Mouse (Mus musculus) activated CD4-positive, CD25-positive, alpha-beta regulatory T cell, adult 4 months (primary cell): ENCODE results near the gene Lipc. TPM values are rescaled to one million over a fixed set of nuclear protein-coding genes. Genes with fewer than 3 reads are reported as not detected.
"Not testable (repeated sequence)": the region's sequence is repeated elsewhere in the genome, so short reads cannot be mapped to it uniquely, and the experiment has no call there.

Experiments used
- ATAC-seq: one replicate; pipeline ENCODE4 v1.8.0; 2017
- polyA plus RNA-seq, 2 experiments: library from polyadenylated mRNA; unstranded; fragments of 100-300 nt; shearing (Covaris generic); gene quantifications; one replicate each; pipeline ENCODE4 v1.2.1; 2017

Gene Lipc
- polyA plus RNA-seq, 2 experiments from 2014 or later: 0.37 TPM; not detected in 1

- no peak for ATAC-seq
These were observed 97.1 kb downstream of the Lipc start for GRCm38 (mm10) chr9:70854950-70855349.

GRCm38 (mm10) chr9:70853081-70853480 lies 98.9 kb downstream of the Lipc start:
- ATAC-seq: not testable (repeated sequence)

DNA sequence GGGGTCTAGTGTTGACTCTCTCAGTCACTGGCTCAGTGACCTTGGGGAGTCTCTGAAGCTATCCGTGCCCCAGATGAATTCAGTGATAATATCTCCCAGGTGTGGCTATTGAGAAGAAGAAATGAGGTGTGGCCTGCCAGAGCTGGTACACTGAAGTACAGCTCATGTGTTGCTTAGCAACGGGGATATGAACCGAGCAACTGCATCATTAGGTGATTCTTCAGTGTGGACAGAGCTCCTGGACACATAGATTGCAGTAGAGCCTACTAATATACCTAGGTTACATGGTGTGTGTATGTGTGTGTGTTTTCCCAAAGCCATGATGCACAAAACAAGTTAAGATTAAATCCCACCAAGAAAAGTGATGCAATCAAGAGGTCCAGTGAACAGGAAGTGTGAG lies 100.5 kb downstream of the Lipc start:
- ATAC-seq: no peak

DNA sequence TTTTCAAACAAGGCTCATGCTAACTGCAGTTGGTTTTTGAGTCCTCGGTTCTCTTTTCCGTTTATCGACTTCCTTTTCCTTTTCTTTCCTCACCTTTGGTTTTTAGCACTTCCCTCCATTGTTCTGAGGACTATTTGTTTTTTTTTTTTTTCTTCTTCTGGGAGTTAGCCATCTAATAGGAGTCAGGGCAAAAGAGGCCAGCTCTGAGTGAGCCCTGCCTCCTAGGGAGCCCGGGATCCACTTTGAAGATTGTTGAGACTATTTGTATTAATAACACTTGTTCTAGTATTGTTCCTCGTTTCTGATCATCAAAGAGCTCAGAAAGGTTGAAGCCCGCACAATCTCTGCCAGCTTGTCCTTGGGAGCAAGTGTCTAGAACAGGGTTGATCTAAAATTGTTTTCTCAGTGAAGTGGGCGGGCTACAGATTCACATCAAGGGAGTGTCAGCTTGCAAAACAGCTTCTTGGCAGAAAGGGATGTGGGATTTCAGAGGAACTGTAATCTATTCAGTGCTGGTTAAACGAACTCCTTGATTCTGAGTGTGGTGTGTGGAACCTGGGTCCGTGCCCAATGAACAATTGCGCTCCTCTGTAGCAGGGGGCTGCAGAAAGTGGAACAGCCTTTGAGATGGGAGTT lies 103.8 kb downstream of the Lipc start:
- ATAC-seq: no peak

- ATAC-seq: no peak
These were observed 104.4 kb downstream of the Lipc start for GRCm38 (mm10) chr9:70847627-70848051.

- ATAC-seq: no peak
These were observed 108.8 kb downstream of the Lipc start for GRCm38 (mm10) chr9:70843270-70843669.

- no peak for ATAC-seq
These were observed 109.6 kb downstream of the Lipc start for GRCm38 (mm10) chr9:70842300-70842941.

DNA sequence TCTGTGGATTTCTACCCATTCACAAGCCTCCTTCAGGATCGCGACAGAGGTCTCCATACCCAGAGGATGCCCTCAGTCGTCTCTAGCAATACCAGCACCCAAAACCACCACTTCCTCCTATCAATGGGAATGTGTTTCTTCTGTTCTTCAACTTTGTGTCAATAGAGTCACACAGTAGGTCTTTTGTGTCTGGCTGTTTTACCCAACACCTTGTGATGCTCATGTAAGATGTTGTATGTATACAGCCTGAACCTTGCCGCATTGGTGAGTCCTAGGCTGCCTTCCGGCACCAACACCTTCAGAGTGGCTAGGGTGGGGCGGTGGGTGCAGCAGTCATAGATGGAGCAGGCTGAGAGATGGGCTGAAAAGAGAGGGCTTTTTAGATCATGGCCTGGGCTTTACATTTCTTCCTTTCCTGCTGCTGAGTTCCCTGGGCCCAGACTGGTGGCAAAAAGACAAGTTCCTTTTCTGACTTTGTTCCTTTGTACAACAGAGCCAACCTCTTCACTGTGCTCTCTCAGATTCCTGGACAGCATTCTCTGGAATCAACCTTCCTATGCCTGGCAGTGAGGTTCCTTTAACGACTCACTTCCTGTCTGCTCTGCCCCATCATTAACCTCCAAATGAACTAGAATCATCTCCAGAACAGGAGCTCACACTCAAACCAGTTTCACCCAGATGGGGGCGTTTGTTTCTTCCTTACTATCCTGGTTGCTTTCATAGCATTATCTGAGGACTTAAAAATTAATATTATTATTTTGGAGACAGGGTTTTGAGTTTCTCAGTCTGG lies 110.4 kb downstream of the Lipc start:
- no peak for ATAC-seq

GRCm38 (mm10) chr9:70840861-70841341 lies 111.1 kb downstream of the Lipc start:
- ATAC-seq: no peak

DNA sequence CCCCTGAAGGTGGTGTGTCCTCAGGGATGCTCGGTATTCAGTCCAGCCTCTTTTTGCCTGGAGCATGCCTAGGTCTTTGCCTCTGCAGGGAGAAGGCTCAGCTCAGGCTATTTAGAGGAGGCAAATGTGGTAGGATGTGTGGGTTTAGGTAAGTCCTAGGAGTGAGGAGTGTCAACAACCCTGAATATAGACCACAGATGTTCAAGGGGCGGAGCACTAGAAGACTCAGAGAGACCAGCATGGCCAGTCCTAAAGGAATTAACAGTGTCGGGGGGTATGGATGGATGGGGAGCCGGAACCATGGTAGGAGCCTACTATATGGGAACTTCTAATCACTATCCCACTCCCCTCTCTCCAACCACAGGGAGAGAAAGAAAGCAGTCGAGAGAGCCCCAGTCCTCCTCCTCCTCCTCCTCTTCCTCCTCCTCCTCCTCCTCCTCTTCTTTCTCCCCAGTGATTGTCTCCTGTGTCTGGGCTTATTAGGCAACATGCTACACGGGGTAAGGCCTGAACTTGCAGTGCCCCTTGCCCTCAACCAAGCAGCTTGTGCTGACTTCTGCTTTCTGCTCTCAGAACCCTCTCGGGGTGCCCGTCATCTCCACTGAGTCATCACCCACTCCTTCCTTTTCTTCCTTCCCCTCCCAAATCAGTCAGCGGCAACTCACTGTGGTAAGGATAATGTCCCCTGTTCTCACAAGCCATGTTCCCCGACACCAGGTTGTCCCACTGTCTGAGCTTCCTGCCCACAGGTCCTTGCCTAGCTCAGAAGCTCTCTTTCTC lies 113.7 kb downstream of the Lipc start:
- ATAC-seq: no peak

- ATAC-seq: no peak
These were observed 117.3 kb downstream of the Lipc start for GRCm38 (mm10) chr9:70834730-70835154.

DNA sequence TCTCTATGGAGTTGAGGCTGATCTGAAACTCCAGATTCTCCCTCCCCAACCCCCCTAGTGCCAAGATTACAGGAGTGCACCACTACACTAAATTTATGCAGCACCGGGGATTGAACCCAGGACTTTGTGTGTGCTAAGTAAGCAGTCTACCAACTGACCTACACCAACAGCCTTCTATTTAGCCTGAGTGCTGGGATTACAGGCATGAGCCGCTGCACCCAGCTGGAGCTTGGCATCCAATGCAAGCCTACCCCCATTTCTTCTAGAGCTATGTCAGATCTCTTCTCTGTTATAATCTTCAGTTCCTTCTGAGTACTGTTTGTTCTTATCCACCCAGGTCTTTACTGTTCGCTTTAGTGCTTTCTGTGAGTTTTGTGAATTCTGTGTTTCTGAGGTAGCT lies 117.8 kb downstream of the Lipc start:
- ATAC-seq: no peak

GRCm38 (mm10) chr9:70833111-70833908 lies 118.7 kb downstream of the Lipc start:
- ATAC-seq: no peak

DNA sequence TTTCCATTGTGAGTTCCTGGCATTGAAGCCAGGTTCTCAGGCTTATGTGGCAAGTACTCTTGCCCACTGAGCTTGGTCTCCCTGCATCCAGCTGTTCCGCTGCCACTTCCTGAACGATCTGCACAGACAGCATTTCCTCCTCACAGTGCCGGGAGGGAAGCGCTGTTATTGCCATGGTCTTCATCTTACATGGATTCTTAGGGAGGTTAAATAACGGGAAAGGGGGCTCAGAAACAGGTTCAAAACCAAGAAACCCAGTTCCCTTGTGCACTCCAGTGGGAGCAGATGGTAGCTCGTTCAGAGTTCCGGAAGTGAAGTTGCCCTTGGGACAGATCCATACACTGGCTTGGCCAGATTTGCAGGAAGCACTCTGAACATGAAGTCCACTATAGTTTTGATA lies 119.8 kb downstream of the Lipc start:
- ATAC-seq: no peak

DNA sequence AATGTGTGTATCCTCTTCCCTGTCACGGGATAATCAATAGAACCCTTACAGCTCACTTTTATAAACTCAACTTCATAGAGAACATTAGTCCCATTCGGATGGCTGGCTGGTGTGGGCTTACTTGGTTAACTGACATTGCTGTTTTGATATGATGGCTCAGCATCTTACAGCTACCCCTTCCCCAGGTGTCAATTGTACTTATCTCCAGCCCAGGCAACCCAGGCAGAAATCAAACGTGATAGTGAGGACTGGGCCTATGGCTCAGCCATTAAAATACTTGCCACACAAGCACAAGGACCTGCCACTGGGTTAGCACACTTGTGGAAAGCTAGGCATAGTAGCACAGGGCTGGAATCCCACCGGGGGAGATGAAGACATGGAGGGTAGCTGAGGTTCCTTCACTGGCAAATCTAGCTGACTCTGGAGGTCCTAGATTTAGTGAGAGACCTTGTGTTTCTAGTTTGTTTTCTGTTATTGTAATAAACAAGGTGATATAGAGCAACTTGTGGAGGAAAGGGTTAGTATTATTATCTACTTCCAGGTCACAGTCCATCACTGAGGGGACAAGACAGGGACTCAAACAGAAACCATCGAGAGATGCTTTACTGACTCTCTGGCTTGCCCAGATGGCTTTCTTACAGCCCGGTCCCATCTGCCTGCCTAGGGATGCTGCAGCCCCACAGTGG lies 121.0 kb downstream of the Lipc start:
- ATAC-seq: no peak

- ATAC-seq: no peak
These were observed 122.1 kb downstream of the Lipc start for GRCm38 (mm10) chr9:70829784-70830488.

DNA sequence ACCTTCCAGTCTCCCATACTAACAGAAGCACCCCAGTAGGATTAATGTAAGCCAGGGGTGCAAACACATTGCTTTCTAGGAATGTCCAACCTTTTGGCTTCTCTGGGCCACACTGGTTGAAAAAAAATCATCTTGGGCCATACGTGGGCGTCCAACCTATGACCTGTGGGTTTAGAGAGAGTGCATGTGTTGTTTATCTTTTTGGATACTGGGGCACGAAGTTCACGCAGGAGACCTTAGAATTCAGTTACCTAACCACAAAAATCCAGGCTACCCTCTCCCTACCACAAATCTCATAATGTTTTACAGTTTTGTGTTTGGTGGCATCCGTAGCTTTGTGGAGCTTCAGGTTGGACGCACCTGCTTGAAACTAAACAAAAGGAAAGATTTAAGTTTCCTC lies 124.1 kb downstream of the Lipc start:
- ATAC-seq: no peak

- no peak for ATAC-seq
These were observed 127.9 kb downstream of the Lipc start for GRCm38 (mm10) chr9:70824103-70824502.

GRCm38 (mm10) chr9:70818739-70819138 lies 133.3 kb downstream of the Lipc start:
- no peak for ATAC-seq

DNA sequence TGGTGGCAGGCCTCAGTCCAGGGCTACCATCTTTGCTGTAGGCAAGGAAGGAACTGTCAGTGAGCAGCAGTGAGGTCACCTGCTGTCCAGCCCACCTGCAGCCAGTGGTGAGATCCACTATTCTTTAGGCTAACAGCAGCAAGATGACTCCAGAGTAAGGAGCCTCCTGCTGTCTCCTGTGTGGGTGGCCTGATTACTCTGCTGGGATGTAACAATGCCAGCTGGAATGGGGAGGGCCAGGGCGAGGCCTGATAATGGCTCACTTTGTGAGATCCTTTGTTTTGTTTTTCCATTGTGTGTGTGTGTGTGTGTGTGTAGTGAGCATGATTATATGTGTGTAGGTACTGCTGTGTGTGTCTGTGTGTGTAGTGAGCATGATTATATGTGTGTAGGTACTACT lies 134.6 kb downstream of the Lipc start:
- no peak for ATAC-seq
